Mouse (Mus musculus) gonadal fat pad, adult 2 months (tissue): Measurements from ENCODE around the gene Mthfsl. TPM values are rescaled to one million over a fixed set of nuclear protein-coding genes. Genes with fewer than 3 reads are reported as not detected.
"Not testable (repeated sequence)": the region's sequence is repeated elsewhere in the genome, so short reads cannot be mapped to it uniquely, and the experiment has no call there.

Experiments
- DNase-seq: peaks from one replicate; pipeline ENCODE4 v3.0.0-alpha.2; 2012; ENCODE audit warnings: low read depth
- polyA plus RNA-seq: library from polyadenylated mRNA; depleted of rRNA; stranded (reverse); fragments of >200 nt; gene quantifications from 2 replicates; pipeline ENCODE4 v1.2.3, GENCODE M21; 2012; rRNA removed

Mthfsl gene
- polyA plus RNA-seq: 24.4 and 26.3 TPM in 2 replicates

DNA sequence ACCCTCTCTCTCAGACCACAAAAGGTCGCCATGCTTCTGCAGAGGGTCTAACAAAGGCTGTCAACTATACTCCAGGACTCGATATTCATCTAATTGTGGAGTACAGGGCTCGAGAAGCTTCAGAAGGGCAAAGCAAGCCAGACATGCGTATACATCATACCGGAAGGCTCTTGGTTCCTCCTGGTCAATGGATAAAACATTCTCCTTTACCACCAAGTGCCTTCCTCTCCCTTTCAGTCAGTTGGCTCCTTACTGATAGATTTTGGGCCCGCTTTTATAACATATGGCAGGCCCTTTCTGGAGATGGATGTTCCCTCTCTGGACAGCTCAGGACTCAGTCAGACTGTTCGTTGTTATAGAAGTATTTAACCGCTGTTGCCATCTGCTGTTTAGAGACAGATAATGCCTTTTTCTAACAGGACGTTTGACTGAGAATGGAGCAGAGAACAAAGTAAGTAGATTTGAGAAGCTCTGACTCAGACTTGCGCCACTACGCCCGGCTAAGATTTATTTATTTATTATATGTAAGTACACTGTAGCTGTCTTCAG is at the start of gene Mthfsl:
TSS of gene Mthfsl (minus strand) at position 308 of the 549 bp plus-strand sequence.
- DNase-seq: not testable (repeated sequence)

GRCm38 (mm10) chr9:88769470-88769869 is 49.4 kb upstream of the Mthfsl start:
- DNase-seq: not testable (repeated sequence)

- not testable (repeated sequence) for DNase-seq
These were observed 26.6 kb upstream of the Mthfsl start for GRCm38 (mm10) chr9:88746687-88747086.

DNA sequence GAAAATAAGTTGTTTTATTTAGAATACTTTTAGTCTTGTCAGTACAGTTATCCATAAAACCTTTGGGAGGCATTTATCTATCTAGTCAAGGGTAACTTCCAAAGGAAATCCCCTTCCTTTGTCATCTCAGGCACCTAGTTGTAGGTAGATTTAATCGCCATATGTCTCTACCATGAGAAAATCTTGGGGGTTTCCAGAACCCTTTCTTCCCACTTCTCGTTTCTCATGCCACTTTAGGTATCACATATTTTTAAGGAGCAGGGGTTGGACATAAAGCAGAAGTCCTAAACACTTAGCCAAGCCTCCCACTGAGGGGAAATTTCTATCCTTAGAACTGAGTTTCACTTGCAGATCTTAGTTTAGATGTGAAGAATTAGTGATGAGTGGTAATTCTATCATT is 25.9 kb upstream of the Mthfsl start:
- not testable (repeated sequence) for DNase-seq

DNA sequence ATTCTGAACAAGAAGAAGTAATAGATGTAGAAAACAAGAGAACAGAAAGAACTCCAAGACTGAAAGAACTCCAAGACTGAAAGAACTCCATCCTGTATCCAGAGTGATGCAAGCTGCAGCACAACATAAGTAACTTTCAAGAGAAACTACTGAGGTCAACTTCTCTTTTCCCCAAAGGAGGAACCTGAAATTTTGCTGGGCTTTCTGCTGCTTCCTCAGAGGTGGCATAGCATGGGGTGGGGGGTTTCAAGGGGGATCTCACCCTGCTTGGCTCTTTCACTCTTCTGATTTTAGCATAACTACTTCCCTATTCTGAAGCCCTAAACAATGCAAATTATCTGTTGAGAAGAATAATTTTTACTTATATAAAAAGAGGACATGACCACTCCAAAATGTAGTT is 15.2 kb upstream of the Mthfsl start:
- DNase-seq: not testable (repeated sequence)

GRCm38 (mm10) chr9:88733182-88733581 is 13.1 kb upstream of the Mthfsl start:
- not testable (repeated sequence) for DNase-seq

- DNase-seq: not testable (repeated sequence)
These were observed 12.2 kb upstream of the Mthfsl start for GRCm38 (mm10) chr9:88732334-88732733.

DNA sequence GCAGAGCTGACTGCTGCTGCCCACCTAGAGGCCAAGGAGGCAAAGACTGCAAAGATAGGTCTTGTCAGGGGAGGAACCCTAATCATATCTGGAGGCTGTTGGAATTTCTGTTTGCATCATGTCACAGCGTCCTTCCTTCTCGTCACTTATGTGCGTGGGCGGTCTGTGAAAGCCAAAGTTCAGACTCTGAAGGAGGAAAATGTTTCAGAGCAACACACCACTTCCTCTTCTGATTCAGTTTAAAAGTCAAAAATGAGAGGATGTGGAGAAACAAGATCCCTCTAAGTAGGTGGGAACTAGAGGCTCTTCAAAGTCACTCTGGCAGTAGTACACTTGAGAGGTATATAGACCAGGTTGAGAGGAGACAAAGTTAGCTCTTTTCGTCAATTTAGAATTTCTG is 11.6 kb upstream of the Mthfsl start, which contains the start of gene Bcl2a1d:
TSS of gene Bcl2a1d (minus strand) at position 187 of the 400 bp plus-strand sequence.
- DNase-seq: not testable (repeated sequence)

GRCm38 (mm10) chr9:88728311-88728710 is 8.2 kb upstream of the Mthfsl start:
- DNase-seq: not testable (repeated sequence)

GRCm38 (mm10) chr9:88721628-88722027 is 1.5 kb upstream of the Mthfsl start:
- DNase-seq: not testable (repeated sequence)

DNA sequence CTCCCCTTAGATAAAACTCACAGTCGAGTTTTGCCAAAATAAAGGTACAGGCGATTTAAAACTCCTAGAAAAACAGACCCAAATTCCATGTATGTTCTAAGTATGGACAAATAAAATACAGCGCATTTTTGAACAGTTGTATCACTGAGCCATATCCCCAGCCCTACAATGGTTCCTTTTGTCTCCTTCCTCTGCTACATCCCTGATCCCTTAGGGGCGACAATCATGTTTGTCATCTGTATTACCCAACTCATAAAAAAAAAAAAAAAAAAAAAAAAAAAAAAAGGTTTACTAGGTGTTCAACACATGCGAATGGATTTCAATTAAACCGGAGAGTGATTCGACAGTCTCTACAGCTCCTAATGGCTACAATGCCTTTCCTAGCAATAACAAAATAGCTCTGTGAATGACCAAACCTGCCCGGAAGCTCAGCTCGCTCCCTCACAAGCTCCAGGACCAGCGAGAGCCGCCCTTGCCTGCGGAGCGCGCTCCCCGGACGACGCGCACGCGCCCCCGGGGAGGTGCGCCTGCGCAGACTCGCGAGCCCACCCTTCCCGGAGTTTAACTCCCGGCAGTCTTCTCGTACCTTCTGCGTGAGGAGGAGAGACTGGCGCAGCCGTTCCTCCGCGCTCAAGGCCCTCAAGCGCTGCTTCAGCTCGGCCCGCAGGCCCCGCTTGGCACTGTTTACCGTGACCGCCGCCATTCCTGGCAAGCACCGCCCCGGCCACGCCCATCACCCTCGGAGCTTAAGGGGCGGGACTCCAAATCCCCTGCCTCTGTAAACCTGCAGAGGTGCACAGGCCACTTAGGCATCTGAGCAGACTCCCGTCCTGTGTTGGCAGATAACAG is 799 bp downstream of the Mthfsl start:
- DNase-seq: not testable (repeated sequence)

DNA sequence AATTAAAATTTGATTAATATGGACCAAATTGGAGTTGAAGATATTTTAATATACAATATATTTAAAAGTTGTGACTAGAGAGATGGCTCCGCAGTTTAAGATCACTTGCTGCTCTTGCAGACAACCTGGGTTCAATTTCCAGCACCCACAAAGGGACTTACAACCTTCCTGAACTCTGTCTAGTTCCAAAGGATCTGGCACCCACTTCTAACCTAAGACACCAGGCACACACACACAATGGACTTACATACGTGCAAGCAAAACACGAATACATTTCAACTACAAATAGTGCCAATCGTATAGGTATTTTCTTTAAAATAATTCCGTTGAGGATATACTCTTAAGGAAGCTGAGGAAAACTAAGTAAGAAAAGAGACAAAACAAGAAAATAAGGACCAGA is 1.5 kb downstream of the Mthfsl start:
- DNase-seq: not testable (repeated sequence)

- DNase-seq: not testable (repeated sequence)
These were observed 2.0 kb downstream of the Mthfsl start for GRCm38 (mm10) chr9:88718140-88718539.

DNA sequence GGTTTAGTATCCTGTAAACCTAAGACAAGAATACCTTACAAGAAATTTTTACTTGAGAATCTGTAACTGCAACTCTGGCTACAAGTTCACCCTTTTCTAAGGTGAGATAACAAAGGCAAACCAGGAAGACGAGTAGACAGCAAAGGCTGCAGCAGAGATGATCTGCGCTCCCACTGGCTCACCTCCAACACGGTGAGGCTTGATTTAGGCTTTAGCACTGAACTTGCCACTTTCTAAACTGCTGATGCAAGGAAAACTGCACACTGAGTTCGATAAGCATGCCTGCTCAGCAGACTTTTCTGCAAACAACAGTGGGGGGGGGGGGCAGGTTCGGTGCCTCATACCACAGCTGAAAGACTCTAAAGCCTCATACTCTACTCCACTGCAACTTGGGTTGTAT is 5.6 kb downstream of the Mthfsl start:
- not testable (repeated sequence) for DNase-seq

GRCm38 (mm10) chr9:88712164-88712749 is 7.8 kb downstream of the Mthfsl start:
- not testable (repeated sequence) for DNase-seq

GRCm38 (mm10) chr9:88710910-88711438 is 9.1 kb downstream of the Mthfsl start:
- not testable (repeated sequence) for DNase-seq

DNA sequence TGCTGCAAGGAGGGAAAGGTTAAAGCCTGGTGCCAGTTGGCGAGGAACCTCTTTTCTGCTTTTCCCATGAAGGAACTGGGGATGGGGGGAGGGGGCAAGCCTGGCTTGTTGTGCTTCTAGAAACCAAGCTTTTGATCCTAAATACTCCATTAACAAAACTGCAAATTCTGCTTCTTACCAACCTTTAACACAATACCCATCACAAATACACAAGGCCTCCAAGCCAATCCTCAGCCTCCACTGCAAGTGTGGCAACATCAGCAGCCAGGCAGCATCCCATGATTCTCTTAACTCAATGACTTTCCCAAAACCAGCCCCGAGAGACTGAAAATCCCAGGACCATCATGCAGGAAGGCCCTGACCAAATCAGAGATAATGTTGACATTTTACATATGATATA is 9.7 kb downstream of the Mthfsl start:
- not testable (repeated sequence) for DNase-seq

DNA sequence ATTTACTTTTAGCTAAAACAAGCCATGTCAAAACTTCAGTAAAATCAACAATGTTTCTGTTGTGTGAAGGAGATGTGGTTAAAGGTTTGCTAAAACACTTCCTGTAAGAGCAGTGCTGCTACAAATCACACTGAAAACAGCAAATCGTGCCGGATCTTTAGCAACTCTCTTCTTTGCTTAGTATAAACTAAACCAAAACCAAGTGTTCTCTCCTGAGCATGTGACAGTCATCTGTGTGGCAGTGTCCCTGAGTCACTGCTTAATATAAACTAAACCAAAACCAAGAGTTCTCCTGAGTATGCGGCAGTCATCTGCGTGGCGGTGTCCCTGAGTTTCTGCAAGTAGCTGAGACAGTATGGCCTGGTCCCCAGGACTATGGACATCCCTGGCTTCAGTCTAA is 10.3 kb downstream of the Mthfsl start:
- DNase-seq: not testable (repeated sequence)

- no peak for DNase-seq
These were observed 10.8 kb downstream of the Mthfsl start for GRCm38 (mm10) chr9:88709304-88709703.

DNA sequence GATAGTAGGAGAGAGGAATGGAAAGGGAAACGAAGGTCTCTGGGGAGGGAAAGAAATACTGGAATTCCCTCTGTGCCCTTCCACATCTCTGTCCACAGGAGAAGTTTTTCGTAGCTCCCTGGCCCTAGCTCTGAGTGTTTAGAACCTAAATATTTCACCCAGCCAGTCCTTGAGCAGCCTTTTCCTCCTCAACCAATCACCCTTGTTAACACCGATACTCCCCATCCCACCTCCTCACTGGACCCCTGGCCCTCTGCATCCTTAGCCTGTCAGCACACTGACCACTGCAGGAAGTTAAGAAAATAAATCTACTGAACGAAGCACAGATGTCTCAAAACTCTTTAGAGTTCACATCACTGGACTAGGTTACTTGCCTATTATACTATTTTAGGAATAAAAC is 13.4 kb downstream of the Mthfsl start:
- no peak for DNase-seq

DNA sequence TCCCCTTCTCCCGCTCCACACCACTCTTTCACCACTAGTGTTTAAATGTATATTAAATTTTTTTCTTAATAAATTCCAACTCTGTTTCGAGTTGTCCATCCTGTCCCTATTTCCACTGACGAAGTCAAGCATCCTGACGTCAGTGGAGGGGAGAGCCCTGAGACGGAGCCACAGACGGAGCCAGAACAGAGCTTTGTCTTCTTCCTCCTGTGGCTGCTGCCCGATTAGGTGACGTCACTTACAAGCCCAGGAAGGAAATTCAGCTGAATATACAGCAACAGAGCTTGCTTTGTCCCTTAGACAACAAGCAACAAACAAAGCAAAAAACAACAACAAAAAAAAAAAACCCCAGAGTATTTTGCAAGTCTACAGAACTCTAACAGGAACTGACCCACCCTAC is 14.9 kb downstream of the Mthfsl start:
- not testable (repeated sequence) for DNase-seq

- DNase-seq: not testable (repeated sequence)
These were observed 21.4 kb downstream of the Mthfsl start for GRCm38 (mm10) chr9:88698746-88699145.
